Mouse (Mus musculus): ENCODE results near the gene Ubxn11.

The Ubxn11 gene

GRCm38 (mm10) chr4:134090521-134091224, 11.7 kb upstream of the Ubxn11 start:
- DNase-seq (ENCODE audit: low read depth): no peak

GRCm38 (mm10) chr4:134091225-134091529, 11.2 kb upstream of the Ubxn11 start:
- DNase-seq (ENCODE audit: low read depth): no peak

- peak; percentile 56 for DNase-seq (ENCODE audit: low read depth)
These were observed 9.7 kb upstream of the Ubxn11 start for GRCm38 (mm10) chr4:134092382-134093288.

GRCm38 (mm10) chr4:134094004-134094564, 8.3 kb upstream of the Ubxn11 start:
- DNase-seq (ENCODE audit: low read depth): no peak

- no peak for DNase-seq (ENCODE audit: low read depth)
These were observed 7.3 kb upstream of the Ubxn11 start, which contains the start of gene Cd52 for GRCm38 (mm10) chr4:134094923-134095547. Gene Cd52, minus strand, starts transcription at chr4:134095082.

GRCm38 (mm10) chr4:134096120-134096519, 6.2 kb upstream of the Ubxn11 start:
- no peak for DNase-seq (ENCODE audit: low read depth)

GRCm38 (mm10) chr4:134097015-134097608, 5.3 kb upstream of the Ubxn11 start:
- DNase-seq (ENCODE audit: low read depth): no peak

GRCm38 (mm10) chr4:134098628-134099027, 3.7 kb upstream of the Ubxn11 start:
- no peak for DNase-seq (ENCODE audit: low read depth)

- no peak for DNase-seq (ENCODE audit: low read depth)
These were observed 2.1 kb upstream of the Ubxn11 start for GRCm38 (mm10) chr4:134100245-134100644.

- no peak for DNase-seq (ENCODE audit: low read depth)
These were observed 361 bp downstream of the Ubxn11 start for GRCm38 (mm10) chr4:134102742-134103119.

GRCm38 (mm10) chr4:134106105-134106504, 3.7 kb downstream of the Ubxn11 start:
- no peak for DNase-seq (ENCODE audit: low read depth)

- no peak for DNase-seq (ENCODE audit: low read depth)
These were observed 5.4 kb downstream of the Ubxn11 start for GRCm38 (mm10) chr4:134107730-134108129.

- DNase-seq (ENCODE audit: low read depth): no peak
These were observed 5.8 kb downstream of the Ubxn11 start for GRCm38 (mm10) chr4:134108196-134108595.

- DNase-seq (ENCODE audit: low read depth): no peak
These were observed 8.3 kb downstream of the Ubxn11 start for GRCm38 (mm10) chr4:134110653-134111052.

- no peak for DNase-seq (ENCODE audit: low read depth)
These were observed 10.0 kb downstream of the Ubxn11 start for GRCm38 (mm10) chr4:134112403-134112802.

GRCm38 (mm10) chr4:134113356-134113994, 11.1 kb downstream of the Ubxn11 start:
- no peak for DNase-seq (ENCODE audit: low read depth)

- DNase-seq (ENCODE audit: low read depth): no peak
These were observed 11.7 kb downstream of the Ubxn11 start for GRCm38 (mm10) chr4:134114038-134114437.

GRCm38 (mm10) chr4:134115215-134116144, 13.1 kb downstream of the Ubxn11 start:
- DNase-seq (ENCODE audit: low read depth): no peak

- no peak for DNase-seq (ENCODE audit: low read depth)
These were observed 14.1 kb downstream of the Ubxn11 start for GRCm38 (mm10) chr4:134116501-134116900.

GRCm38 (mm10) chr4:134117012-134117411, 14.6 kb downstream of the Ubxn11 start:
- no peak for DNase-seq (ENCODE audit: low read depth)
